Mouse (Mus musculus) stomach, postnatal 0 days (tissue): ENCODE data around the gene 1810046K07Rik.

Source experiments
- CTCF ChIP-seq: IDR thresholded peaks from 2 replicates; pipeline ENCODE4 v1.5.1; 2016; ENCODE audit warnings: antibody characterized with exemption, low read depth, mild to moderate bottlenecking, moderate library complexity
- EP300 ChIP-seq: optimal IDR thresholded peaks from 2 replicates; pipeline ENCODE3; 2016; ENCODE audit warnings: antibody characterized with exemption

DNA sequence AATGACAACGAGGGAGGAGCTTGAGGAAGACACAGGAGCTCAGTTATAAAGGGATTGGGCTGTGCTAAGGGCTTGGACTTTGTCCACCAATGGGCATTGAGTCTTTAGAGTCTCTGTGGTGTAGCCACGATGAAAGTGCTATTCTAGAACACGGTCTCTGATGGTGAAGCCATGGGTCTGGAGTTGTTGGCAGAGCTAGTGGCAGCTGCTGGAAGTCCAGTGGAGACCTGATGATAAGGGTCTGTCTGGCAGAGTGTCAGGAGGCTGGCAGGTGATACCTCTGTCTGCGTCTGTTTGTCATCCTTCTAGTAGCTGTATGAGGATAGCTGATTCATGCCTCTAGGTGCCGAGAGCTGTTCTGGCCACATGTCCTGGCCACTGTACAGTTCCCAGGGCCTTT, 24.7 kb downstream of the 1810046K07Rik start:
- no peak for TF ChIP-seq CTCF
- no peak for TF ChIP-seq EP300
